Mouse (Mus musculus) embryonic fibroblast, embryonic 13.5 days (primary cell): Measurements from ENCODE around the gene Panx2.

Source experiments
- CTCF ChIP-seq: IDR thresholded peaks from 2 replicates; pipeline ENCODE4 v1.5.1; 2011; ENCODE audit warnings: mild to moderate bottlenecking, control low read depth, low read length, moderate library complexity, borderline replicate concordance; ENCODE audit not compliant: insufficient read depth
- POLR2A ChIP-seq: IDR thresholded peaks from 2 replicates; pipeline ENCODE4 v1.6.1; 2011; ENCODE audit warnings: low read depth, mild to moderate bottlenecking, control low read depth, low read length, moderate library complexity

DNA sequence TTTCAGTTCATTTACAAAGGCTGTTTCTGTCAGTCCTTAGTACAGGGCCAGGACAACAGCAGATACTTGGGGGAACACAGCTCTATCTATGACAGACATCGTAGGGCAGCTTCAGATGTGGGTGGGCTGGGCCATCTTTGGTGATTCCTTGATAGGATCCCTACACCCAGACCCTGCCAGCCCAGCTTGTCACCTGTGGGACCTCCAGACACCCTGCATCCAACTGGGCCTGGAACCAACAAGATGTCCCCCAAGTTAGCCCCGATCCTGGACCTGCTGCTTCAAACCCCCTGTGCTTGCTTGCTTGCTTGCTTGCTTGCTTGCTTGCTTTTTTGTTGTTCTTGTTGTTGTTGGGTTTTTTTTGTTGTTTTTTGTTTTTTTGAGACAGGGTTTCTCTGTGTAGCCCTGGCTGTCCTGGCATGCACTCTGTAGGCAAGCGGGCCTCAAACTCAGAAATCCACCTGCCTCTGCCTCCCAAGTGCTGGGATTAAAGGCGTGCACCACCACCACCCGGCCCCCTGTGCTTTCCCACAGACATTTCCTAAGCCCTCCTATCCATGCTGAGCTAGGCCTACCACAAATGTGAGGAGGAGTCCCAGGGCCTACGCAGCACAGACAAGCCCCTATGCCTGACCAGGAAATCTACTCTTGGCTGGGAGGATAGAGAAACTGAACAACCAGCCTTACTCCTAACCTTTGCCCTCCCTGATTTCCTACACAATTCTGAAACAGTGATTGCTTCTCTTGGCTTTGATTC is 2.4 kb downstream of the Panx2 start:
- TF ChIP-seq CTCF, result no peak
- no peak for TF ChIP-seq POLR2A
